Mouse (Mus musculus) hindbrain, postnatal 0 days (tissue): ENCODE results near the gene Dnajb8. TPM values are rescaled to one million over a fixed set of nuclear protein-coding genes. Genes with fewer than 3 reads are reported as not detected.

Experiments
- ATAC-seq: fragments of 200-750 bp; cut with Nextera tagmentation; 2 replicates; pipeline ENCODE4 v1.8.0; 2017; ENCODE audit warnings: mild to moderate bottlenecking, moderate TSS enrichment, moderate library complexity
- DNase-seq: peaks from one replicate; pipeline ENCODE4 v3.0.0-alpha.2; 2015; ENCODE audit warnings: low spot score
- H3K27ac ChIP-seq: fragments of 300-500 bp; sonication (generic); 2 replicates; pipeline ENCODE4 v1.5.1; 2014; ENCODE audit warnings: mild to moderate bottlenecking
- H3K27me3 ChIP-seq: fragments of 300-500 bp; sonication (generic); 2 replicates; pipeline ENCODE4 v1.6.1; 2014; ENCODE audit warnings: low read length, mixed read lengths; ENCODE audit not compliant: insufficient read depth
- H3K36me3 ChIP-seq: fragments of 300-500 bp; sonication (generic); 2 replicates; pipeline ENCODE4 v1.6.1; 2014; ENCODE audit warnings: low read length, mixed read lengths; ENCODE audit not compliant: insufficient read depth
- H3K4me1 ChIP-seq: fragments of 300-500 bp; sonication (generic); 2 replicates; pipeline ENCODE4 v1.6.1; 2014; ENCODE audit warnings: antibody characterized with exemption, low read length, mixed read lengths; ENCODE audit not compliant: insufficient read depth
- H3K4me2 ChIP-seq: fragments of 300-500 bp; sonication (generic); 2 replicates; pipeline ENCODE4 v1.6.1; 2014; ENCODE audit warnings: low read depth, mild to moderate bottlenecking, low read length, moderate library complexity, mixed read lengths
- H3K4me3 ChIP-seq: fragments of 300-500 bp; sonication (generic); 2 replicates; pipeline ENCODE4 v1.5.1; 2014; ENCODE audit warnings: low read length
- H3K9ac ChIP-seq: fragments of 300-500 bp; sonication (generic); replicated peaks from 2 replicates; pipeline ENCODE4 v1.6.1; 2014; ENCODE audit warnings: mild to moderate bottlenecking, low read length, moderate library complexity, mixed read lengths
- H3K9me3 ChIP-seq: fragments of 300-500 bp; sonication (generic); 2 replicates; pipeline ENCODE4 v1.6.1; 2016; ENCODE audit warnings: low read length, mixed read lengths
- CTCF ChIP-seq: IDR thresholded peaks from 2 replicates; pipeline ENCODE4 v1.5.1; 2016; ENCODE audit warnings: antibody characterized with exemption, control low read depth, low read depth
- WGBS: fragments of 180-500 bp; shearing (Covaris S2); extraction: QIAGEN DNeasy Blood & Tissue Kit; methylation state at CpG from one replicate; pipeline ENCODE4 v1.1.7; 2014; 5-methylcytosine and 5-hydroxymethylcytosine counted together
- polyA plus RNA-seq: library from polyadenylated mRNA; unstranded; fragments of >200 nt; fragmentation: Nextera tagmentation; extraction: Ambion mirVana; gene quantifications from 2 replicates; pipeline ENCODE4 v1.2.1, GENCODE M21; 2015
- total RNA-seq: library from RNA; depleted of rRNA; stranded (reverse); fragments of >200 nt; gene quantifications from 2 replicates; pipeline ENCODE4 v1.2.3, GENCODE M21; 2014

Dnajb8 gene
- total and polyA plus RNA-seq, 2 experiments from 2014 or later: not detected

DNA sequence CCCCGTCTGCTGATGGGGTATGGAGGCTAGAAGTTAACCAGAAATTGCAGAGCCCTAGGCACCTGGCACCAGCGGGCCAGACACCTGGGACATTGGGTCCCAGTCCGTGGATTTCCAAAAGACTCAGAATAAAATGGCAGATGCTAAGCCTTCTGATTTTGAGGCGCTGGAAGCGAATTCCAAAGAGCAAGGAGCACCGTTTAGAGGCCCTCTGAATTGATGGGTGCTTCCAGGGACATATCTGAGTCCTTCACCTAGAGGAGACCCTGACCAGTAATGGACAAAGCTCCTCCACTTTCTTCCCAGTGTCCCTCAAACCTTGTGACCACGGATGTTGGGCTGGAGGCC is 27.1 kb upstream of the Dnajb8 start:
- no peak for TF ChIP-seq CTCF
- Histone ChIP-seq H3K4me2 (no peak overlapping the region), H3K9ac (no peak overlapping the region), H3K4me3 (peak overlapping the region; percentile 6; the same call in 1 of the 2 replicates), H3K27me3 (peaks cover 92% of the 10 kb centered on the region), H3K9me3 (no peaks in the 10 kb centered on the region), H3K27ac (no peak overlapping the region), H3K4me1 (peaks cover 7% of the 10 kb centered on the region; the same call in 1 of the 2 replicates), H3K36me3 (no peaks in the 10 kb centered on the region)
- WGBS: 9% methylated on average over 7 of the region's 7 CpGs
- ATAC-seq: no peak
- DNase-seq: no peak

GRCm38 (mm10) chr6:88196054-88196732 is 25.9 kb upstream of the Dnajb8 start:
- DNase-seq (no peak), ATAC-seq (no peak)
- no peak for TF ChIP-seq CTCF
- no peak overlapping the region for H3K27ac ChIP-seq
- H3K9me3 ChIP-seq: no peaks in the 10 kb centered on the region
- H3K4me1 ChIP-seq: peaks cover 7% of the 10 kb centered on the region; the same call in 1 of the 2 replicates
- peak overlapping the region; percentile 21; the same call in 1 of the 2 replicates for H3K9ac ChIP-seq
- H3K36me3 ChIP-seq: no peaks in the 10 kb centered on the region
- peak overlapping the region; percentile 50 for H3K4me2 ChIP-seq
- H3K27me3 ChIP-seq: peaks cover 91% of the 10 kb centered on the region
- peak overlapping the region; percentile 31 for H3K4me3 ChIP-seq
- 4% methylated on average over 33 of the region's 33 CpGs for WGBS

DNA sequence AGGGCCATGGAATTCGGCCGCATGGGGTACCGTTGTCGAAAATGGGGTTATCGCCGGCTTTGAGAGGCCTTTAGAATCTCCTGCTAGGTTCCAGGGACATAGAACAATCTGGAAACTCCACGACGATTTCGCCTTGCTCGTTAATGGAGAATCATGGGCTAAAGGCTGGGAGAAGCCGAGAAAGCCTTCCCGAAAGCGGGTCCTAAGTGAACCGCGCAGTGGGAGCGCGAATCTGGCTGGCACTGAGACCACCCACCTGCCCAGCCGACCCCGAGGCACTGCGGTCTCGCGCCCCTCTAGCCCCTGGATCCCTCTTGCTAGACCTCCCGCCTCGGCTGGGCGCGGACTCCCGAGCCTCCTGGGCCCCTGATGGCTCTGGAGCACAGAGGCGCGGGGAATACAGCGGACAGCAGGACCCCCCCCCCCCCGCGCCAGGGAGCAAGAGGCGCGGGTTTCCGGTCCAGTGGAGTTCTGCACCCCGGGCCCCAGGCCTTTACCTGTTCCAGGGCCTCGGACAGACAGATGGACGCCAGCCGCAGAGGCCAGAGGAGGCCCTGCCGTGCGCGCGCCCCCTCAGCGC is 25.2 kb upstream of the Dnajb8 start:
- DNase-seq: no peak
- peaks cover 7% of the 10 kb centered on the region; the same call in 1 of the 2 replicates for H3K4me1 ChIP-seq
- no peak overlapping the region for H3K27ac ChIP-seq
- H3K4me3 ChIP-seq: peak overlapping the region; percentile 31
- ATAC-seq: no peak
- H3K27me3 ChIP-seq: peaks cover 91% of the 10 kb centered on the region
- no peaks in the 10 kb centered on the region for H3K9me3 ChIP-seq
- H3K36me3 ChIP-seq: no peaks in the 10 kb centered on the region
- peak overlapping the region; percentile 21; the same call in 1 of the 2 replicates for H3K9ac ChIP-seq
- peak overlapping the region; percentile 50 for H3K4me2 ChIP-seq
- under 1% methylated on average over 44 of the region's 44 CpGs for WGBS
- no peak for TF ChIP-seq CTCF

GRCm38 (mm10) chr6:88197313-88198069 is 24.6 kb upstream of the Dnajb8 start:
- no peak overlapping the region for H3K9ac ChIP-seq
- ATAC-seq: no peak

DNA sequence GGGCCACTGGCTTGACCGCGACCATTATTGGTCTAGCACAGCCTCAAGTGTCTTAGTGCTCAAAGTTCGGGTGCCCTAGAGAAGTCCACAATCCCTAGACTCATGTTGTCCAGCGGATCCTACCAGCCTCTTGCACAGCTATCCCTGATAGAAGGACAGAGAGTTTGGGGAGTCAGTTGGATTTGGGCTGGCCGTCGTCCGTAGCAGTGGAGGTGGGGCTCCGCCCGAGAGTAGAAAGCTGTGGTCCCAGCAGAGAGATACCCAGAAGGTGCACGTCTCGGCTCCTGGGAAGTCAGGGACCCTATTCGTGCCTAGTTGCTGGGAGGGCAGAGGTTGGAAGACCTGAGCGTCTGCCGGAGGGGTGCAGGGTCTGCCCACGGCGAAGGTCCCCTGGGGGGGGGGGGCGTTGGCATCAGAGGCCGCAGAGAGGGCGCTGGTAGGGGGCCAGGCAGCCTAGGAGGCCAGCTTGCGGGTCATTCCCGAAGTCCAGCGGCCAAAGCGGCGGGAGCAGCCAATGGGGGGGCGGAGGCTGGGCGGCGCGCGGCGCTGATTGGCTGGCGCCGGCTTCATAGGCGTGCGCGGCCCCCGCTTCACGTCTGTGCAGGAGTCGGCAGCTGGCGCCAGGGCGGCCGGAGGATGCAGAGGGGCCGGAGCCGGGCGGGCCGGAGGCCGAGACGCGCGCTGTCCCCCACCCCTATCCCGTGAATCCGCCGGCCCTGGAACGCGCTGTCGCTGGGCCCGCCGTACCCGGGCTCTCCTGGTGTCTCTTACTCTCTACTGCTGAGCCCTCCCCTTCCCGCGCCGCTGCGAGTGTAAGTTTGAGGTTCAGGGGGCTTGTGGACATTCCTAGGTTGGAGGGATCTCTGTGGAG is 23.8 kb upstream of the Dnajb8 start:
- H3K36me3 ChIP-seq: no peaks in the 10 kb centered on the region
- H3K27me3 ChIP-seq: peaks cover 87% of the 10 kb centered on the region
- H3K4me1 ChIP-seq: peaks cover 7% of the 10 kb centered on the region; the same call in 1 of the 2 replicates
- H3K9ac ChIP-seq: no peak overlapping the region
- H3K9me3 ChIP-seq: no peaks in the 10 kb centered on the region
- H3K27ac ChIP-seq: no peak overlapping the region
- under 1% methylated on average over 62 of the region's 62 CpGs for WGBS
- TF ChIP-seq CTCF: no peak
- DNase-seq (peak; percentile 61), ATAC-seq (no peak)
- peak overlapping the region; percentile 50 for H3K4me2 ChIP-seq
- peak overlapping the region; percentile 30 for H3K4me3 ChIP-seq

More at GRCm38 (mm10) chr6:88197313-88198069, 24.6 kb upstream of the Dnajb8 start:
- DNase-seq: no peak
- Histone ChIP-seq H3K36me3 (no peaks in the 10 kb centered on the region), H3K9me3 (no peaks in the 10 kb centered on the region), H3K27ac (no peak overlapping the region), H3K4me1 (peaks cover 7% of the 10 kb centered on the region; the same call in 1 of the 2 replicates), H3K4me2 (peak overlapping the region; percentile 50), H3K27me3 (peaks cover 91% of the 10 kb centered on the region), H3K4me3 (peak overlapping the region; percentile 31)
- 2% methylated on average over 39 of the region's 39 CpGs for WGBS
- no peak for TF ChIP-seq CTCF
